Mouse (Mus musculus): ENCODE measurements around the gene Rnase4. TPM values are rescaled to one million over a fixed set of nuclear protein-coding genes. Genes with fewer than 3 reads are reported as not detected.
A peak's percentile ranks its signal among the peaks of the same experiment; 100 is the strongest.

Gene Rnase4
- polyA plus RNA-seq, 1 experiment from 2014 or later: 48.2 TPM

DNA sequence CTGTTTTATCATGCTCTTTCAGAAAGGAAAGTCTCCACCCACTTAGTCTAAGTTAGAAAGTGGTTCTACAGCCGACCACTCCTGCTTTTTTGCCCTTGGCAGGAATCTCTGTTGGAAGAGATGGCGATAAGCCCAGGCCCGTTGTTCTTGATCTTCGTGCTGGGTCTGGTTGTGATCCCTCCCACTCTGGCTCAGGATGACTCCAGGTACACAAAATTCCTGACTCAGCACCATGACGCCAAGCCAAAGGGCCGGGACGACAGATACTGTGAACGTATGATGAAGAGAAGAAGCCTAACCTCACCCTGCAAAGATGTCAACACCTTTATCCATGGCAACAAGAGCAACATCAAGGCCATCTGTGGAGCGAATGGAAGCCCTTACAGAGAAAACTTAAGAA lies 10.4 kb downstream of the Rnase4 start:
- DNase-seq (ENCODE audit: low spot score): no peak
- no peak overlapping the region for H3K27ac ChIP-seq
- H3K27me3 ChIP-seq (ENCODE audit: insufficient read depth, low read length): no peaks in the 10 kb centered on the region
- no peaks in the 10 kb centered on the region for H3K9me3 ChIP-seq (replicated peaks; ENCODE audit: low read length)
- no peak for ATAC-seq (replicated peaks; ENCODE audit: low FRiP score, low read depth)
- no peak overlapping the region for H3K4me2 ChIP-seq (ENCODE audit: low read length)
- TF ChIP-seq CTCF (IDR thresholded peaks at IDR 0.05; ENCODE audit: low read depth): no peak
- no peak overlapping the region for H3K9ac ChIP-seq (ENCODE audit: low read depth, low read length)
- H3K4me3 ChIP-seq (replicated peaks; ENCODE audit: low read depth, low read length): no peak overlapping the region
- no peaks in the 10 kb centered on the region for H3K4me1 ChIP-seq (replicated peaks; ENCODE audit: insufficient read depth, low read length)
- H3K36me3 ChIP-seq (ENCODE audit: insufficient read depth, low read length): no peaks in the 10 kb centered on the region
- 75% methylated on average over 9 of the region's 9 CpGs for WGBS

DNA sequence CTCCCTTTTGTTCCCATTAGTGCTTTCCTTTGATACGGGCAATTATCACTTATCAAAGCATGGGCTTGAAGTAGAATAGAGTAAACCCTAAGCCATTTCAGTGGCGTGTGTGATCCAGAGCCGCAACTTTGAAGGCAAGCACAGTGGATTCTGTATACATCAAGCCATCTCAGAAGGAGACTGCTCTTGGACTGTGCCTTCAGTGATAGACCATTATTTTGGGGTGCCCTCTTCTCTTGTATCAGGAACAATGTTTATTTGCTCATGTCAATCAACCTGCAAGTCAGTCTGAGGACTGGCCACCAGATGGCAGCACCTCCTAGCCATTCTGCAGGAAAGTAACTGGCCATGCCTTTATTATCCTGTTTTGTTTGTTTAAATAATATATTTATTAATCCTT lies 12.3 kb downstream of the Rnase4 start:
- no peak overlapping the region for H3K4me2 ChIP-seq (ENCODE audit: low read length)
- 56% methylated on average over 3 of the region's 3 CpGs for WGBS
- H3K4me1 ChIP-seq (replicated peaks; ENCODE audit: insufficient read depth, low read length): no peaks in the 10 kb centered on the region
- no peaks in the 10 kb centered on the region for H3K9me3 ChIP-seq (replicated peaks; ENCODE audit: low read length)
- TF ChIP-seq CTCF (IDR thresholded peaks at IDR 0.05; ENCODE audit: low read depth): peak; percentile 89
- H3K4me3 ChIP-seq (replicated peaks; ENCODE audit: low read depth, low read length): no peak overlapping the region
- H3K27me3 ChIP-seq (ENCODE audit: insufficient read depth, low read length): no peaks in the 10 kb centered on the region
- no peak overlapping the region for H3K9ac ChIP-seq (ENCODE audit: low read depth, low read length)
- no peak overlapping the region for H3K27ac ChIP-seq
- 0 out of 2 replicates have a peak, but pooled peaks have one; percentile 17 for ATAC-seq (replicated peaks; ENCODE audit: low FRiP score, low read depth)
- H3K36me3 ChIP-seq (ENCODE audit: insufficient read depth, low read length): no peaks in the 10 kb centered on the region
- peak; percentile 60 for DNase-seq (ENCODE audit: low spot score)

DNA sequence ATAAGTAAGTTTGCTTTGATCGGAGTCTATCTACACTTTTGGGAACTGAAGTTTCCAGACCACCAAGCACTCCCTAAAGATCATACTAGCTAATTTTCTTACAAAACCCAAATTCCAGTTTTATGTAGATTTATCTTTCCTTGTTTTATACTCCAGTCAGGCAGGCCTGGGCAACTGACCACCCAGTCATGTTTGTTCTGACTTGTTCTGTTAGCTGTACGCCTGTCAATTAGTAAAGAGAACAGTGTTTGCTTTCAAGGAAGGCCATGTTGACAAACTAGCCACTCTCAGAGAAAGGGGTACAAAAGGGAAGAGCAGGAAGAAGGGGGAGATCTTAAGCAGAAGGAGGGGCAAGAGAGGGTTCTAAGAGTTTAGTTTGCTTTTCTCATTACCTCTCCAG lies 13.5 kb downstream of the Rnase4 start:
- Histone ChIP-seq H3K9ac (ENCODE audit: low read depth, low read length) (no peak overlapping the region), H3K27me3 (ENCODE audit: insufficient read depth, low read length) (no peaks in the 10 kb centered on the region), H3K4me2 (ENCODE audit: low read length) (no peak overlapping the region), H3K4me1 (replicated peaks; ENCODE audit: insufficient read depth, low read length) (no peaks in the 10 kb centered on the region), H3K27ac (no peak overlapping the region), H3K36me3 (ENCODE audit: insufficient read depth, low read length) (no peaks in the 10 kb centered on the region), H3K4me3 (replicated peaks; ENCODE audit: low read depth, low read length) (no peak overlapping the region), H3K9me3 (replicated peaks; ENCODE audit: low read length) (no peaks in the 10 kb centered on the region)
- ATAC-seq (replicated peaks; ENCODE audit: low FRiP score, low read depth) (no peak), DNase-seq (ENCODE audit: low spot score) (no peak)
- no peak for TF ChIP-seq CTCF (IDR thresholded peaks at IDR 0.05; ENCODE audit: low read depth)
- WGBS: 93% methylated on average over 2 of the region's 2 CpGs

DNA sequence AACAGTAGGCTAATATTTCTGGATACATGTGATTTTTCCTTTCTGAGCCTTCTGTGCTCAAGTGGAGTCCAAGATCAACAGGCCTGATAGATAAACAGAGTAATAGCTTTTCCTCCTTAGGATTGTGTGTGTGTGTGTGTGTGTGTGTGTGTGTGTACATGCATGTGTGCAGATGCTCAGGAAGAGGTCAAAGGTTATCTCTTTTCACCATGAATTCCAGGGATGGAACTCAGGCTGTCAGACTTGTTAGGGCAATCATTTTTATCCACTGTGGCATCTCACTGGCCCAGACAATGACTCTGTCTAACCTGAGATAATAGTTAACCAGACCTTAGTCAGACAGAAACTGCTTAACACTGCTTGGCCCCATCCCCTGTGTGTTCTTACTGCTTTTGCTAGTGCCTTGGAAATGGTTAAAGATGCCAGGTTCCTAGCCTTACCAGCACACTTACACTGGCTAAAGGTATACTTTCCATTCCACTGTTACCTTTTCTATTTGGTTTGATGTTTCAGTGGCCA lies 15.6 kb downstream of the Rnase4 start:
- Histone ChIP-seq H3K36me3 (ENCODE audit: insufficient read depth, low read length) (no peaks in the 10 kb centered on the region), H3K27ac (no peak overlapping the region), H3K27me3 (ENCODE audit: insufficient read depth, low read length) (no peaks in the 10 kb centered on the region), H3K9me3 (replicated peaks; ENCODE audit: low read length) (no peaks in the 10 kb centered on the region), H3K4me3 (replicated peaks; ENCODE audit: low read depth, low read length) (no peak overlapping the region), H3K4me2 (ENCODE audit: low read length) (no peak overlapping the region), H3K4me1 (replicated peaks; ENCODE audit: insufficient read depth, low read length) (no peaks in the 10 kb centered on the region), H3K9ac (ENCODE audit: low read depth, low read length) (no peak overlapping the region)
- TF ChIP-seq CTCF (IDR thresholded peaks at IDR 0.05; ENCODE audit: low read depth): no peak
- DNase-seq (ENCODE audit: low spot score) (no peak), ATAC-seq (replicated peaks; ENCODE audit: low FRiP score, low read depth) (no peak)

DNA sequence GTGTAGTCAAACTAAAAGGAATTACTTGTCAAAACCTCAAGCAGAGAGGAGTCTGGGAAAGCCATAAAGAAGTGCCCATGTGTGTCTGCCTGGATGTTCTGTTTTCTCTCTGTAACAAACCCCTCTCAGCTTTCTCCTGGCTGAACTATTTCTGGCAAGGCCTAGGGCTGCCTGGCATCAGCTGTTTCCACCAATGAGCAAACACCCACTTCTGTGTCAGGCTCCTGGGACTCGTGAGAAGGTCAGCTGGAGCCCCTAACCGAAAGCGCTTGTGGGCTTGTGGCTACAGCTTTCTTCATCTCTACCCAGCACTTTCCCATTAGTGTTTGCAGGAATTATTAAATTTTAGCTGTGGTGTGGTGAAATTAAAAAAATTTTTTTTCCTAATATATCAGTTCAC lies 21.1 kb downstream of the Rnase4 start:
- Histone ChIP-seq H3K27ac (no peak overlapping the region), H3K9me3 (replicated peaks; ENCODE audit: low read length) (no peaks in the 10 kb centered on the region), H3K4me2 (ENCODE audit: low read length) (no peak overlapping the region), H3K36me3 (ENCODE audit: insufficient read depth, low read length) (no peaks in the 10 kb centered on the region), H3K9ac (ENCODE audit: low read depth, low read length) (no peak overlapping the region), H3K4me3 (replicated peaks; ENCODE audit: low read depth, low read length) (no peak overlapping the region), H3K27me3 (ENCODE audit: insufficient read depth, low read length) (no peaks in the 10 kb centered on the region), H3K4me1 (replicated peaks; ENCODE audit: insufficient read depth, low read length) (no peaks in the 10 kb centered on the region)
- TF ChIP-seq CTCF (IDR thresholded peaks at IDR 0.05; ENCODE audit: low read depth): no peak
- ATAC-seq (replicated peaks; ENCODE audit: low FRiP score, low read depth): no peak
- no peak for DNase-seq (ENCODE audit: low spot score)
- 58% methylated on average over 3 of the region's 3 CpGs for WGBS

DNA sequence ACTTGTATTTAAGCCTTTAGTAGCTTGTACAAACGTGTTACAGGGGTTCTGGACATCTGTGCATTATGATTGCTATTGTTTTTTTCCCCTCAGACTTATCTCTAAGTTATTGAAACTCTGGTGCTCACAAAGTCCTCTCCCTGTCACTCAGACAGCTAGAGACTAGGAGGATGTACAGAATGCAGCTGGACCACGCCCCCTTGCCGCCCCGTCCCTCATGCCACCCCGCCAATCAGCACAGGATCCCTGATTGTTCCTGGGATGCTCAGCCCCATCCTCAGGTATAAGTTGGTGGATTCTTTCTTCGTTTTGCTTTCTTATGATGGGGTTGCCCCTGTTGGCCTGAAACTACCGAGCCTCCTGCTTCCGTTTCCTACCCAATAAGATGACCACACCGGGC lies 22.6 kb downstream of the Rnase4 start:
- Histone ChIP-seq H3K9me3 (replicated peaks; ENCODE audit: low read length) (no peaks in the 10 kb centered on the region), H3K36me3 (ENCODE audit: insufficient read depth, low read length) (no peaks in the 10 kb centered on the region), H3K4me1 (replicated peaks; ENCODE audit: insufficient read depth, low read length) (no peaks in the 10 kb centered on the region), H3K4me3 (replicated peaks; ENCODE audit: low read depth, low read length) (no peak overlapping the region), H3K27ac (0 out of 2 replicates have a peak overlapping the region, but pooled peaks have one; percentile 13), H3K4me2 (ENCODE audit: low read length) (no peak overlapping the region), H3K9ac (ENCODE audit: low read depth, low read length) (no peak overlapping the region), H3K27me3 (ENCODE audit: insufficient read depth, low read length) (no peaks in the 10 kb centered on the region)
- no peak for DNase-seq (ENCODE audit: low spot score)
- no peak for TF ChIP-seq CTCF (IDR thresholded peaks at IDR 0.05; ENCODE audit: low read depth)
- WGBS: 39% methylated on average over 9 of the region's 9 CpGs
- ATAC-seq (replicated peaks; ENCODE audit: low FRiP score, low read depth): peak; percentile 17; the same call in 1 of the 2 replicates

Data from kidney, postnatal 0 days (tissue).